Mouse (Mus musculus): ENCODE results near the gene Sparcl1.

Gene Sparcl1

DNA sequence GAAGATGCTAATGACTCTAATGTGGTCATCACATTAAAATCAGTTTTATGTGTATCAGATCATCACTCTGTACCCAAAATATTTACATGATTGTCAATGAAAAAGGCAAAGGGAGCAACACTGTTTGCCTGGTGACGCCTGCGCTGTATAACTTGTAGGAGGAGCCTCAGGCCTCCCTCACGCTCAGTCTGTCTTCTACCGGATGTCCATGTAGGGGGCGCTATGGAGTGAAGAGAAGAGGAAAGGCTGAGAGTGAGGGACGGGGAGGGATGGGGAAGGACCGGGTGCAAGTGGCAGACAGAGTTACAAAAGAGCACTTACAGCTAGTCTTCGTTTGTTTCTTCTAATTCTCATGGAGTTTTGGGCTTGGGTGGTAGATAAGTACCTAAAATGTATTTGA is 60.6 kb downstream of the Sparcl1 start:
- Histone ChIP-seq H3K36me3 (ENCODE audit: insufficient read depth, low read length) (peaks cover 69% of the 10 kb centered on the region), H3K4me1 (replicated peaks; ENCODE audit: low read depth, low read length) (peaks cover 16% of the 10 kb centered on the region), H3K9me3 (ENCODE audit: low read length) (peaks cover 10% of the 10 kb centered on the region; the same call in 1 of the 2 replicates), H3K4me3 (replicated peaks; ENCODE audit: low read length) (no peak overlapping the region), H3K27me3 (ENCODE audit: insufficient read depth, low read length) (no peaks in the 10 kb centered on the region)
- no peak for TF ChIP-seq NANOG (IDR thresholded peaks at IDR 0.05; ENCODE audit: borderline replicate concordance, low read length)
- peak; percentile 32 for TF ChIP-seq CTCF (conservative IDR thresholded peaks at IDR 0.05; ENCODE audit: low read length)
- TF ChIP-seq POU5F1 (IDR thresholded peaks at IDR 0.05; ENCODE audit: borderline replicate concordance, low read length) = no peak

- Histone ChIP-seq H3K9me3 (ENCODE audit: low read length) (0 out of 2 replicates have a peak, but pooled peaks cover 8% of the 10 kb centered on the region), H3K4me3 (replicated peaks; ENCODE audit: low read length) (peak overlapping the region; percentile 92), H3K4me1 (replicated peaks; ENCODE audit: low read depth, low read length) (peaks cover 31% of the 10 kb centered on the region), H3K36me3 (ENCODE audit: insufficient read depth, low read length) (peaks cover 30% of the 10 kb centered on the region), H3K27me3 (ENCODE audit: insufficient read depth, low read length) (0 out of 2 replicates have a peak, but pooled peaks cover 2% of the 10 kb centered on the region)
- TF ChIP-seq POU5F1 (IDR thresholded peaks at IDR 0.05; ENCODE audit: borderline replicate concordance, low read length) = no peak
- TF ChIP-seq NANOG (IDR thresholded peaks at IDR 0.05; ENCODE audit: borderline replicate concordance, low read length) = no peak
- no peak; the same call in 1 of the 2 replicates for TF ChIP-seq CTCF (conservative IDR thresholded peaks at IDR 0.05; ENCODE audit: low read length)
Measured at GRCm38 (mm10) chr5:104048139-104048538, 65.4 kb downstream of the Sparcl1 start.

DNA sequence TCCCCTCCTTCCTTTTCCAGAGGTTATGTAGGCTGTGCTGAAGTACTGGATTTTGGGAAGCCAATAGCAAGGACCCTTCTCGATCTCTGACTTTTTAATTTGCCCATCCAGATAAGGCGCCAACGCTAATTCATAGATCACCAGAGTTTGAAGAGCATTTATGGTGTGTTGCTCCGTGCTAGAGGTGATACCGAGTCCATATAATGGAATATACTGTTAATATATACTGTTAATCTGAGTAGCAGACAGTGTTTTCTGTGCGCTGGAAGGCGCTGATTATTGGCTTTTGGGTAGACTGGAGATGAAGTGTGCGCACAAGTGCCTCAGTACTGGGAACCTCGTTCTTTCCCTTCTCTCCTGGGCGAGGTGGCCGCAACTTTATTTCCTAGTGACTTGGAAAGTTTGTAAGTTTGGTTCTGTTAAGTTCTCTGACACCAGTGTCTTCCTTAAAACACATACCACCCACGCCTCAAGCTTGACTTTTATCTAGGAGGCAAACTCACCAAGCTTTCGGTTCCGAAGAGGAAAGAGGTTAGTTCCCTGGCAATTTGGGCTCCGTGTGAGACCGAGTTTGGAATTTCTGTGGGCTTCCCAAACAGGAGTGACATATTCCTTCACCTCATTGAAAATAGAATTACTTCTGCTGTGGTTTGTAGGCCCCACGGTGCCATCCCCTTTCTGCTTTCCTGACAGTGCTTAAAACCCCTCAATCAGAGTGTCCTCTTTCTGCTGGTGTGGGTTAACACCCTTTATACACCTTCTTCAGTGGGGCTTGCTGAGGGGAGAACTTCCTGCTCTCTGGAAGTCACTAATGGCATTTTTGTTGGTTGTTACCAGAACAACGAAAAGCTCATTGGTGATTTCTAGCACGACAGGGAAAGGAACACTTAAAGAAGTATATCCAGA is 66.1 kb downstream of the Sparcl1 start:
- Histone ChIP-seq H3K4me3 (replicated peaks; ENCODE audit: low read length) (peak overlapping the region; percentile 92), H3K4me1 (replicated peaks; ENCODE audit: low read depth, low read length) (peaks cover 31% of the 10 kb centered on the region), H3K27me3 (ENCODE audit: insufficient read depth, low read length) (0 out of 2 replicates have a peak, but pooled peaks cover 2% of the 10 kb centered on the region), H3K9me3 (ENCODE audit: low read length) (0 out of 2 replicates have a peak, but pooled peaks cover 2% of the 10 kb centered on the region), H3K36me3 (ENCODE audit: insufficient read depth, low read length) (peaks cover 24% of the 10 kb centered on the region)
- TF ChIP-seq POU5F1 (IDR thresholded peaks at IDR 0.05; ENCODE audit: borderline replicate concordance, low read length) = no peak

GRCm38 (mm10) chr5:104046256-104047199 is 67.0 kb downstream of the Sparcl1 start, which contains the start of gene Nudt9:
Gene Nudt9, plus strand, starts transcription at chr5:104046306.
- TF ChIP-seq POU5F1 (IDR thresholded peaks at IDR 0.05; ENCODE audit: borderline replicate concordance, low read length) = no peak
- TF ChIP-seq NANOG (IDR thresholded peaks at IDR 0.05; ENCODE audit: borderline replicate concordance, low read length) = no peak
- no peak for TF ChIP-seq CTCF (conservative IDR thresholded peaks at IDR 0.05; ENCODE audit: low read length)
- peaks cover 31% of the 10 kb centered on the region for H3K4me1 ChIP-seq (replicated peaks; ENCODE audit: low read depth, low read length)
- H3K4me3 ChIP-seq (replicated peaks; ENCODE audit: low read length) = peak within 1 kb of the TSS; percentile 92
- H3K36me3 ChIP-seq (ENCODE audit: insufficient read depth, low read length) = peaks cover 15% of the 10 kb centered on the region
- no peaks in the 10 kb centered on the region for H3K9me3 ChIP-seq (ENCODE audit: low read length)
- 0 out of 2 replicates have a peak, but pooled peaks cover 2% of the 10 kb centered on the region for H3K27me3 ChIP-seq (ENCODE audit: insufficient read depth, low read length)

DNA sequence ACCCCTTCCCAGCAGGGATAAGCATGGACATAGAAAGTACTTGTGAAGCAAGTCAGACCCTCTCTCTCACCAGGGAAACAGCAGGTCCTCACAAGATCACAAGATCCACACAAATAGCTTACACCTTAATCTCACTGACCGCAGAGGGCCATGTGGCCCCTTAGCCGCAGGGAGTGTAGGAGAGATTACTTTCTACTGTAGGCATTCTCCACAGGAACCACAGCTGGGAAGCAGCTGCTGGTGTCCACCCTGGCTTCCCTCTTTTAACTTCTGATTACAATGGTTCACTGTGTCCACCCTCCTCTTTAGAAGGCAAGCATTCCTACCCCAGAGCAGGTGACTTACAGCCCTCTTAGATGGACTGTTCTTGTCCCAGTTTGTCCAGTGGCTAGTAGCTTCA is 69.8 kb downstream of the Sparcl1 start:
- Histone ChIP-seq H3K36me3 (ENCODE audit: insufficient read depth, low read length) (no peaks in the 10 kb centered on the region), H3K4me3 (replicated peaks; ENCODE audit: low read length) (no peak overlapping the region), H3K27me3 (ENCODE audit: insufficient read depth, low read length) (0 out of 2 replicates have a peak, but pooled peaks cover 2% of the 10 kb centered on the region), H3K4me1 (replicated peaks; ENCODE audit: low read depth, low read length) (peaks cover 20% of the 10 kb centered on the region), H3K9me3 (ENCODE audit: low read length) (no peaks in the 10 kb centered on the region)
- TF ChIP-seq POU5F1 (IDR thresholded peaks at IDR 0.05; ENCODE audit: borderline replicate concordance, low read length) = no peak
- TF ChIP-seq CTCF (conservative IDR thresholded peaks at IDR 0.05; ENCODE audit: low read length) = no peak
- TF ChIP-seq NANOG (IDR thresholded peaks at IDR 0.05; ENCODE audit: borderline replicate concordance, low read length) = no peak

DNA sequence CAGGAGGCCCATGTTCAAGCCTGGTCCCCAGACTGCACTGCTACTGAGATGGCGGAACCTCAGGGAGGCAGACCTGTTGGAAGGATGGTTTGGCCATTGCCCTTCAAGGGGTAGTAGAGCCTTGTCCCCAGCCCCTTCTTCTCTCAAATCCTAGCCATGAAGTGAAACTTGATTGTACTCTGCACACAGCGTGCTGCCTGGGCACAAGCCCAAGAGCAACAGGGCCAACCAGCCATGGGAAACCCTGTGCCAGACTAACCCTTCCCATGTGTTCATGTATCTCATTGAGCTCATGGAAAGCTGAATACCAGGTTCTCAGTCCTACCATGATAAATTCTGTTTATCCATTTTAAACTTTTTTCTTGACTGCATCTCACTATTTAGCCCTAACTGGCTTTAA is 70.6 kb downstream of the Sparcl1 start:
- peaks cover 14% of the 10 kb centered on the region for H3K4me1 ChIP-seq (replicated peaks; ENCODE audit: low read depth, low read length)
- no peaks in the 10 kb centered on the region for H3K36me3 ChIP-seq (ENCODE audit: insufficient read depth, low read length)
- H3K4me3 ChIP-seq (replicated peaks; ENCODE audit: low read length) = no peak overlapping the region
- TF ChIP-seq CTCF (conservative IDR thresholded peaks at IDR 0.05; ENCODE audit: low read length) (no peak), NANOG (IDR thresholded peaks at IDR 0.05; ENCODE audit: borderline replicate concordance, low read length) (no peak), POU5F1 (IDR thresholded peaks at IDR 0.05; ENCODE audit: borderline replicate concordance, low read length) (no peak)
- H3K27me3 ChIP-seq (ENCODE audit: insufficient read depth, low read length) = 0 out of 2 replicates have a peak, but pooled peaks cover 2% of the 10 kb centered on the region
- no peaks in the 10 kb centered on the region for H3K9me3 ChIP-seq (ENCODE audit: low read length)

- TF ChIP-seq POU5F1 (IDR thresholded peaks at IDR 0.05; ENCODE audit: borderline replicate concordance, low read length) = no peak
- TF ChIP-seq NANOG (IDR thresholded peaks at IDR 0.05; ENCODE audit: borderline replicate concordance, low read length) = no peak
- TF ChIP-seq CTCF (conservative IDR thresholded peaks at IDR 0.05; ENCODE audit: low read length) = peak; percentile 94
Measured at GRCm38 (mm10) chr5:104039154-104039932, 74.2 kb downstream of the Sparcl1 start.

More at GRCm38 (mm10) chr5:104039154-104039932, 74.2 kb downstream of the Sparcl1 start:
- no peaks in the 10 kb centered on the region for H3K4me1 ChIP-seq (replicated peaks; ENCODE audit: low read depth, low read length)
- no peaks in the 10 kb centered on the region for H3K9me3 ChIP-seq (ENCODE audit: low read length)
- H3K4me3 ChIP-seq (replicated peaks; ENCODE audit: low read length) = no peak overlapping the region
- no peaks in the 10 kb centered on the region for H3K27me3 ChIP-seq (ENCODE audit: insufficient read depth, low read length)
- H3K36me3 ChIP-seq (ENCODE audit: insufficient read depth, low read length) = no peaks in the 10 kb centered on the region

Measured in E14TG2a.4 (cell line).